Mouse (Mus musculus): ENCODE data around the gene Dram1. TPM values are rescaled to one million over a fixed set of nuclear protein-coding genes. Genes with fewer than 3 reads are reported as not detected.

Gene Dram1
- polyA plus RNA-seq, 1 experiment: 0.80 TPM

- WGBS: 93% methylated on average over 11 of the region's 11 CpGs
These were observed 6.4 kb upstream of the Dram1 start for GRCm38 (mm10) chr10:88385290-88385689.

GRCm38 (mm10) chr10:88384081-88384480 lies 5.2 kb upstream of the Dram1 start:
- H3K4me3 ChIP-seq (replicated peaks; ENCODE audit: insufficient read depth, low read depth, low read length): no peak overlapping the region
- no peak overlapping the region for H3K27ac ChIP-seq (ENCODE audit: insufficient read depth, low read length)
- TF ChIP-seq CTCF (IDR thresholded peaks at IDR 0.05; ENCODE audit: borderline replicate concordance, insufficient read depth, low read depth, low read length): no peak
- no peak for TF ChIP-seq POLR2A (IDR thresholded peaks at IDR 0.05; ENCODE audit: borderline replicate concordance, insufficient read depth, low read length)
- DNase-seq: no peak
- WGBS: 41% methylated on average over 5 of the region's 5 CpGs
- H3K4me1 ChIP-seq (ENCODE audit: control insufficient read depth, insufficient read depth, low read length): peaks cover 8% of the 10 kb centered on the region
- no peaks in the 10 kb centered on the region for H3K27me3 ChIP-seq (ENCODE audit: control insufficient read depth, insufficient read depth, low read length)

More at GRCm38 (mm10) chr10:88385290-88385689, 6.4 kb upstream of the Dram1 start:
- TF ChIP-seq CTCF (IDR thresholded peaks at IDR 0.05; ENCODE audit: borderline replicate concordance, insufficient read depth, low read depth, low read length) (no peak), POLR2A (IDR thresholded peaks at IDR 0.05; ENCODE audit: borderline replicate concordance, insufficient read depth, low read length) (no peak)
- no peak for DNase-seq
- Histone ChIP-seq H3K4me3 (replicated peaks; ENCODE audit: insufficient read depth, low read depth, low read length) (no peak overlapping the region), H3K4me1 (ENCODE audit: control insufficient read depth, insufficient read depth, low read length) (peaks cover 14% of the 10 kb centered on the region), H3K27me3 (ENCODE audit: control insufficient read depth, insufficient read depth, low read length) (no peaks in the 10 kb centered on the region), H3K27ac (ENCODE audit: insufficient read depth, low read length) (no peak overlapping the region)

DNA sequence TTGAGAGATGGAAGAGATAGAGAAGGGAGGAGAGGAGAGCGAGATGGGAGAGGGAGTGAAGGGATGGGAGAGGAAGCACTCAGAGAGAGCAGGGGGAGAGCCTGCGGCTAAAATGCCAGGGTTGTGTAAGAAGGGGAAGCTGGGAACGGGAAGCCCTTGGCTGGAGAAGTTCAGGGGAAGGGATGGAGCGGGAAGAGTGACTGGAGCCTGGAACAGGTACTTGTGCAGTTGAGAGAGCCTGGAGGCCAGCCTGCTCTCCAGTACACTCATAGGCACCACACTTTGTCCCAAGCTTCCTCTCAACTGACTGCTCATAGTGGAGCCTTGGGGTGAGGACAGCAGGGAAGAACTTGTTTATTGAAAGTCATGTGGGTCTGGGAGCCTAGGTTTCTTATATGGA lies 4.6 kb upstream of the Dram1 start:
- H3K27me3 ChIP-seq (ENCODE audit: control insufficient read depth, insufficient read depth, low read length): no peaks in the 10 kb centered on the region
- peaks cover 8% of the 10 kb centered on the region for H3K4me1 ChIP-seq (ENCODE audit: control insufficient read depth, insufficient read depth, low read length)
- DNase-seq: no peak
- WGBS: 72% methylated on average over 4 of the region's 4 CpGs
- H3K27ac ChIP-seq (ENCODE audit: insufficient read depth, low read length): no peak overlapping the region
- TF ChIP-seq CTCF (IDR thresholded peaks at IDR 0.05; ENCODE audit: borderline replicate concordance, insufficient read depth, low read depth, low read length) (no peak), POLR2A (IDR thresholded peaks at IDR 0.05; ENCODE audit: borderline replicate concordance, insufficient read depth, low read length) (no peak)
- H3K4me3 ChIP-seq (replicated peaks; ENCODE audit: insufficient read depth, low read depth, low read length): no peak overlapping the region

DNA sequence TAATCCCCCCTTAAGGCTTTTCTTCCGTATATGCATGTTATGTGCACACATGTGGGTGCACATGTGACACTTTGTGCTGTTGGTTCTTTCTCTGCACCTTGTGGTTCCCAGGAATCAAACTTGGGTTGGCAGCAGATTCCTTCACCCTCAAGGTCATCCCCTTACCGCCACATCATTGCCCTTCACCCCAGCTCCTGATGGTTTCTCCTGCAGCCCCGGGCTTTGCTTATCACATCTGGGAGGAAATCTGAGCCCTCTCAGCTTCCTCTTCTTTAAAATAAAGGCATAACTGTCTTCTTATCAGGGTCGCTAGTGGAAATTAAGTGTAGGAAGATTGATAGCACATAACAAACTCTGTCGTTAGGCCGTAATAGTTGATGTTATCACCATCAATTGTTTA lies 3.1 kb upstream of the Dram1 start:
- Histone ChIP-seq H3K4me3 (replicated peaks; ENCODE audit: insufficient read depth, low read depth, low read length) (no peak overlapping the region), H3K27ac (ENCODE audit: insufficient read depth, low read length) (no peak overlapping the region), H3K27me3 (ENCODE audit: control insufficient read depth, insufficient read depth, low read length) (no peaks in the 10 kb centered on the region), H3K4me1 (ENCODE audit: control insufficient read depth, insufficient read depth, low read length) (peaks cover 11% of the 10 kb centered on the region)
- no peak for DNase-seq
- no peak for TF ChIP-seq POLR2A (IDR thresholded peaks at IDR 0.05; ENCODE audit: borderline replicate concordance, insufficient read depth, low read length)
- TF ChIP-seq CTCF (IDR thresholded peaks at IDR 0.05; ENCODE audit: borderline replicate concordance, insufficient read depth, low read depth, low read length): no peak
- WGBS: 90% methylated on average over 6 of the region's 6 CpGs

DNA sequence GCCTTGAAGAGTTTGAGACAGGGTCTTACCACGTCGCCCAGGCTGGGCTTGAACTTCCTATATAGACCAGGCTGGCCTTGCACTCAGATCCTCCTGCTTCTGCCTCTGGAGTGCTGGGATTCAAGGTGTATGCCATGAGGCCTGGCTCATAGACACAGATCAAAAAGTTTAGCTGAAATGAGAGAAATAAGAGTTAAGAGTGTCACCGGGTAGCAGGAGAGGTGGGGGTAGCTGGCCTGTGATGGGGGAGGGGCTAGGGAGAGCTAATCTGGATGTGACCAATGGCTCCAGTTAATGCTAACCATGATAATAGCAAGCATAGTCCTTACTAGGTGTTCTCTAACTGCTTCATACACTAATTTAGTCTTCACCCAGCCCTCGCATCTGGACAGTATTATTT lies 2.4 kb upstream of the Dram1 start:
- Histone ChIP-seq H3K4me3 (replicated peaks; ENCODE audit: insufficient read depth, low read depth, low read length) (no peak overlapping the region), H3K27ac (ENCODE audit: insufficient read depth, low read length) (0 out of 2 replicates have a peak overlapping the region, but pooled peaks have one; percentile 20), H3K4me1 (ENCODE audit: control insufficient read depth, insufficient read depth, low read length) (peaks cover 9% of the 10 kb centered on the region), H3K27me3 (ENCODE audit: control insufficient read depth, insufficient read depth, low read length) (no peaks in the 10 kb centered on the region)
- 78% methylated on average over 4 of the region's 4 CpGs for WGBS
- DNase-seq: no peak
- no peak for TF ChIP-seq CTCF (IDR thresholded peaks at IDR 0.05; ENCODE audit: borderline replicate concordance, insufficient read depth, low read depth, low read length)
- TF ChIP-seq POLR2A (IDR thresholded peaks at IDR 0.05; ENCODE audit: borderline replicate concordance, insufficient read depth, low read length): no peak

DNA sequence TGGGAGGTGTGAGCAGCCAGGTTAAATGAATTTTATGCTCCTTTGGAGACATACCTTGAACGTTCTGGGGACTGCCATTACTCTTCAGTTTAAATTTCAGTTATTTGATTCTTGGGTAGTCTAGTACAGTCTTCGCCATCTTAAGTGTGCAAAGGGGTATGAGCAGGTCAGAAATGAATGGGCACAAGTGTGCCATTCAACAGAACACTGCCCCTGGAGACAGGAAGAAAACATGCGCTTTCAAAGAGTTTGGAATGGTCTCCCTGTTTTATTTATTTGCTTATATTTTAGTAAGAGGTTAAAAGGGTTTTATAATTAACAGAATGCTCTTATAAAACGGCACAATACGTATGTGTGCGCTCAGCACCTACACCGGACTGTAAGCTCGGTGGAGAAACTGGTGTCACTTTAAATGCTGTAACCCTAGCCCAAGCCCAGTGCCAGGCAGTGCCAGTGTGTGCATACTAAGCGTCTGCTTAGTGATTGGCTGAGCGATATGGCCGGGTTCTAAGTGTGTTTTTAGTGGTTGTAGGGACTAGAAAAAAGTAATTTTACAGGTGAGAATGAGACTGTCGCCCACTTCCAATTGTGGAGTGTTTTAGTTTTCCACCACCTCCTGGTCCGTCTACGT lies 1.7 kb upstream of the Dram1 start:
- Histone ChIP-seq H3K4me3 (replicated peaks; ENCODE audit: insufficient read depth, low read depth, low read length) (peak overlapping the region; percentile 94), H3K27ac (ENCODE audit: insufficient read depth, low read length) (no peak overlapping the region; the same call in 1 of the 2 replicates), H3K27me3 (ENCODE audit: control insufficient read depth, insufficient read depth, low read length) (no peaks in the 10 kb centered on the region), H3K4me1 (ENCODE audit: control insufficient read depth, insufficient read depth, low read length) (peaks cover 6% of the 10 kb centered on the region; the same call in 1 of the 2 replicates)
- WGBS: 29% methylated on average over 14 of the region's 14 CpGs
- no peak for TF ChIP-seq POLR2A (IDR thresholded peaks at IDR 0.05; ENCODE audit: borderline replicate concordance, insufficient read depth, low read length)
- no peak for TF ChIP-seq CTCF (IDR thresholded peaks at IDR 0.05; ENCODE audit: borderline replicate concordance, insufficient read depth, low read depth, low read length)
- peak in 1 of 2 experiments; percentile 33 for DNase-seq

- peak overlapping the region; percentile 94 for H3K4me3 ChIP-seq (replicated peaks; ENCODE audit: insufficient read depth, low read depth, low read length)
- DNase-seq: peak; percentile 52 to 55
These were observed 1.1 kb upstream of the Dram1 start for GRCm38 (mm10) chr10:88380002-88380401.

GRCm38 (mm10) chr10:88377666-88378065 lies 1.2 kb downstream of the Dram1 start:
- TF ChIP-seq CTCF (IDR thresholded peaks at IDR 0.05; ENCODE audit: borderline replicate concordance, insufficient read depth, low read depth, low read length) (no peak), POLR2A (IDR thresholded peaks at IDR 0.05; ENCODE audit: borderline replicate concordance, insufficient read depth, low read length) (no peak)
- Histone ChIP-seq H3K27me3 (ENCODE audit: control insufficient read depth, insufficient read depth, low read length) (no peaks in the 10 kb centered on the region), H3K4me1 (ENCODE audit: control insufficient read depth, insufficient read depth, low read length) (peaks cover 6% of the 10 kb centered on the region; the same call in 1 of the 2 replicates), H3K4me3 (replicated peaks; ENCODE audit: insufficient read depth, low read depth, low read length) (no peak overlapping the region), H3K27ac (ENCODE audit: insufficient read depth, low read length) (no peak overlapping the region)
- no peak for DNase-seq
- WGBS: 80% methylated on average over 4 of the region's 4 CpGs

More at GRCm38 (mm10) chr10:88380002-88380401, 1.1 kb upstream of the Dram1 start:
- Histone ChIP-seq H3K27ac (ENCODE audit: insufficient read depth, low read length) (no peak overlapping the region; the same call in 1 of the 2 replicates), H3K4me1 (ENCODE audit: control insufficient read depth, insufficient read depth, low read length) (peaks cover 6% of the 10 kb centered on the region; the same call in 1 of the 2 replicates), H3K27me3 (ENCODE audit: control insufficient read depth, insufficient read depth, low read length) (no peaks in the 10 kb centered on the region)
- no peak for TF ChIP-seq POLR2A (IDR thresholded peaks at IDR 0.05; ENCODE audit: borderline replicate concordance, insufficient read depth, low read length)
- no peak for TF ChIP-seq CTCF (IDR thresholded peaks at IDR 0.05; ENCODE audit: borderline replicate concordance, insufficient read depth, low read depth, low read length)
- 1% methylated on average over 11 of the region's 11 CpGs for WGBS

Measured in cerebellum, adult 2 months (tissue).